Mouse (Mus musculus) gastrocnemius, postnatal 36 days (tissue): ENCODE results near the gene 1810046K07Rik. TPM values are rescaled to one million over a fixed set of nuclear protein-coding genes. Genes with fewer than 3 reads are reported as not detected.

Experiments used
- DNase-seq, 2 experiments: peaks; one replicate each; pipeline ENCODE4 v3.0.0; 2022
- intact Hi-C: fragments of 180-260 bp; cut with DNase I; formaldehyde crosslinking; loops from one replicate; pipeline ENCODE4 v1.15.1; 2025
- total RNA-seq, 2 experiments: library from RNA; stranded (reverse); gene quantifications; 2 replicates each; pipeline ENCODE4 v1.2.3; 2021

The 1810046K07Rik gene
- total RNA-seq, 2 experiments from 2014 or later, result not detected

DNA sequence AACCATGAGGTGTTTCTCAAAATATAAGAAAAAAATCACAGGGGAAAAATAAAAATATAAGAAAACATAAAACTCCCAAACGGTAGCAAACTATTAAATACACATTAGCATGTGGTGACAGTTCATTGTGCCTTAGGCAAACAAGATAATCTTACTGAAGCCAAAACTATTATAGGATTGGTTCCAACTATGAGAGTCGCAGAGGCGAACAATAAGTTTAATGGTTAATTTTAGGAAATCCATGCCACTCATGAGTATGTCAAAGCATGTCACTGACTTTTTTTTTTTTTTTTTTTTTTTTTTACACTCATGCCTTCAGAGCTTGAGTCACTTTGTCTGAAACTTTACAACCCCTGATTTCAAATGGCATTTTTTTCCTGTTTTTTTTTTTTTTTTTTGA is 22.4 kb downstream of the 1810046K07Rik start:
- intact Hi-C loops, result no loop called here
- no peak for DNase-seq

DNA sequence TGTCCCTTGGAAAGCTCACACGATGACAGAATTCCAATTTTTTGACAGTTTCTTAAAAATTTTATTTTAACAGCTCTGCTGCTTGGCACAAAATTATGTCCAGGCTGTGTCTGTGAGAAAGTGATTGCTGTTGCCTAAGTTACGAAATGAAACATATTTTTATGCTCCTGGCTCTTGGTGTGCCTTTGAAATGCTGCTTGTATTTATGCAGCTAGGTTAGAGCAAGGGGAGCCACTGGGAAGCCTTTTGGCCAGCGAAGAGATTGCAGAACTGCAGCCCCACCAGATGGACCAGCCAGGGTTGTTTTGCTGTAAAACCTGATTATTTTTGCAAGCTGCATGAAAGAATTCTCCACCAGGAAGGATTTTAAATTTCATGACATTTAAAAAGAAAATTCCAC is 23.6 kb downstream of the 1810046K07Rik start:
- DNase-seq, result no peak
- intact Hi-C loops, result no loop called here

DNA sequence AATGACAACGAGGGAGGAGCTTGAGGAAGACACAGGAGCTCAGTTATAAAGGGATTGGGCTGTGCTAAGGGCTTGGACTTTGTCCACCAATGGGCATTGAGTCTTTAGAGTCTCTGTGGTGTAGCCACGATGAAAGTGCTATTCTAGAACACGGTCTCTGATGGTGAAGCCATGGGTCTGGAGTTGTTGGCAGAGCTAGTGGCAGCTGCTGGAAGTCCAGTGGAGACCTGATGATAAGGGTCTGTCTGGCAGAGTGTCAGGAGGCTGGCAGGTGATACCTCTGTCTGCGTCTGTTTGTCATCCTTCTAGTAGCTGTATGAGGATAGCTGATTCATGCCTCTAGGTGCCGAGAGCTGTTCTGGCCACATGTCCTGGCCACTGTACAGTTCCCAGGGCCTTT is 24.7 kb downstream of the 1810046K07Rik start:
- intact Hi-C loops, result no loop called here
- DNase-seq, result no peak

DNA sequence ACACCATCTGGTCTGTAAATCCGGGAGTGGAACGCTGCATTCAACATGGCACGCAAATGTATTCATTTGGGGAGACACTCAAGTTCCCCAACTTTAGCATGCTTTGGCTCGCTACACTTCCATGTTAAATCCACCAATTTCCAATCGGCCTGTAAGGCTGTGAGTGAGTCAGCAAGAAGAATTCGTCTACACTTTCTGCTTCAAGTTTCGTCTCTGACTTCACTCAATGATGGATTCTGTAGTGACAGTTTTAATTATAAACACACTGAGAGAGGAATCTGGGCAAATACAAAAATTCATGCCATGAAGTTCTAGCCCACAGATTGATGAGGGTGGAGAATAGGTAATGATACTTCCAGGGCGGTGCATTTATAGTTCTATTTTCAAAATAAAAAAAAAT is 35.2 kb downstream of the 1810046K07Rik start:
- DNase-seq, result no peak
- intact Hi-C loops, result loop anchor here (1.0 kb wide), 1 partner anchor 133 kb away; no protein-coding TSS in a partner anchor

DNA sequence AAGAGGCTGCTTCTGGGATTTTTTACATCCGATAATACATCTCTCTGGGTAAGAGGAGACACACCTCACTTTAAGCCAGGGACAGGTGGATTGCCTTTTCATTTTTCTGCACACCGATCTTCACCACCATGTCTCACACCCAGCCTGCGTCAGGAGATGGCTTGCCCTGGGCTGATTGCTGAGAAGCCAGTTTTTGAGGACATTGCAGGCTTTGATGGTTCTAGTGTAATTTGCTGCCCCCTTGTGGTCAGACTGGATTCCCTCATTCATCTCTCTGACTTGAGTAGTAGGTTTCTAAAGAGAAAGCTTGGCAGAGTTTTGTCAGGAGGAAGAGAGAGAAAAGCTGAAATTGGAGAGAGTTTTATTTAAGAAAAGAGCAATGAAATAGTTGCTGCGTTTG is 36.0 kb downstream of the 1810046K07Rik start:
- intact Hi-C loops, result loop anchor here (1.0 kb wide), 1 partner anchor 132 kb away; no protein-coding TSS in a partner anchor
- peak in 1 of 2 experiments; percentile 68 for DNase-seq

DNA sequence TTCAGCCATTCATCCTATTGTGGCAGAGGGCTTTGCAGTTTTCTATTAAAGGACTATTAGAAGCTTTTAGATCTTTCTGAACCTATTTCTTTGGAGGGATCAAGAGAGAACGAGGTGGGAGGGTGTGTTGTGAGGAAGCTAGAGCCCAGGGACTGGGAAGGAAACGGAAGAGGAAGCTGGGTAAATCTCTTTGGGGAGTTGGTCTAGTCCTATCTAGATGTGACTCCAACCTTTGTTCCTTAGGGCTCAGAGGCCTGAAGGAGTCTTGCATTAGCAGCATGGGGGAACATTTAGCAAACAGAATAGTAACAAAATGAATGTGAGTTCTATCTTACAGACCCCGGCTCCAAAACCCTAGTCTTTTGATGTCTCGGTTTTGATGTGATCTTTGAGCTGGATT is 37.7 kb downstream of the 1810046K07Rik start:
- DNase-seq, result no peak
- intact Hi-C loops, result no loop called here

DNA sequence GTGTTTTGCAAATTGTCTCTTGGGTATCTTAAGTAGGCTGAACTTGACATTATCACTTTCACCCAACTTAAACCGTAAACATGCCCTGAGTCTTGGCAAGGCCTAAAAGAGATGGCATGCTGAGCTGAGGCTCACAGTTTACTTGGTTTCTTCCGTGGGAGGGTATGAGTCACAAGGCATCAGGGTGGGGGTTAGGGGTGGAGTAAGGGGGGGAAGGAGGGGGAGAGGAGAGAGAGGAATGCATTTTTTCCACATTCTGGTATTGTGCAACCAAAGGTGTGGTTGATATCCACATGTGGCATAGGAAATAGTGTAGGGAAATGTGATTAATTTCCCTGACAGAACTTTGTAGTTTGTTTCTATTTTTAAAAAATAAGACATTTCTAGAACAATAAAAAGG is 42.6 kb downstream of the 1810046K07Rik start:
- intact Hi-C loops, result no loop called here
- DNase-seq, result no peak

DNA sequence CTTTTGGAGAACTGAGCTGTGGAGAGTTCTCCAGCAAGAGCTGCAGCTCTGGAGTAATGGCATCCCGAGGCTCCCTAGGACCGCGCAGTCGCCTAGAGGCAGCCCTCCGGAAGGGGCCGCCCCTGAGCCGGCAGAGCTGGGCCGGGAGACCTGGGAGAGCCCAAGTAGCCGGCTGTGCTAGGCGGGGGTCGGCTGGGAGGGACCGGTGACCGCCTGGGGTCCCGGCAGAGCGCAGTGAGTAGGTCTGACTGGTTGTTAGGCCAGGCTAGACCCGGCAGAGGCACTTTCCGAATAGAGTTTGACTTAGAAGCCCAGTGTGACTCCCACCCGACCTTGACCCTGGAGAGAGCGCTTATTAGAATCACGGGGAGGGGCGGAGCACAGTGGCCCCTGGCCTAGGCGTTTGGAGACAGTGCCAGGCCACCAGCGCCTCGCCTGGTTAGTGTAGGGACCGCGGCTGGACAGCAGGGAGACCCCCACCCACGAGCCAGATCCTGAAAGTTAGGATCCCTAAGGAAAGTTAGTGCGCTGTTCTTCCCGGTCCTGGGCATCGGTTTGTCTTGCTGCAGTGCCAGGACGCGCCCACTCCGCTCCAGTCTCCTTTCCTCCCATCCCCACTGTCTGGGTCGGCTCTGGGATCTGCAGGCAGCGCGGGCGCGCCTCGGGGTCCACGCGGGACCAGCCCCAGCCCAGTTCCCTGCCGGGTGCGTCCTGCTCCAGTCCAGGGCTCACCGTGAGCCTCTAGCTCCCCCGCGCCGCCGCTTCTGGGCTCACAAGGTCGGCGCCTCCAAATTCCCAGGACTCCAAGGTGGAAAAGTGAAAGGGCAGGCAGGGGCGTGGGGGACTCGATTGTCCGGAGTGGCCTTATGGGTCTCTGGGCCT is 50.0 kb downstream of the 1810046K07Rik start, which contains the start of gene Colca2:
Colca2 (minus strand) TSS at position 70 of the 882 bp plus-strand sequence.
- intact Hi-C loops, result no loop called here
- peak; percentile 80 to 81 for DNase-seq

DNA sequence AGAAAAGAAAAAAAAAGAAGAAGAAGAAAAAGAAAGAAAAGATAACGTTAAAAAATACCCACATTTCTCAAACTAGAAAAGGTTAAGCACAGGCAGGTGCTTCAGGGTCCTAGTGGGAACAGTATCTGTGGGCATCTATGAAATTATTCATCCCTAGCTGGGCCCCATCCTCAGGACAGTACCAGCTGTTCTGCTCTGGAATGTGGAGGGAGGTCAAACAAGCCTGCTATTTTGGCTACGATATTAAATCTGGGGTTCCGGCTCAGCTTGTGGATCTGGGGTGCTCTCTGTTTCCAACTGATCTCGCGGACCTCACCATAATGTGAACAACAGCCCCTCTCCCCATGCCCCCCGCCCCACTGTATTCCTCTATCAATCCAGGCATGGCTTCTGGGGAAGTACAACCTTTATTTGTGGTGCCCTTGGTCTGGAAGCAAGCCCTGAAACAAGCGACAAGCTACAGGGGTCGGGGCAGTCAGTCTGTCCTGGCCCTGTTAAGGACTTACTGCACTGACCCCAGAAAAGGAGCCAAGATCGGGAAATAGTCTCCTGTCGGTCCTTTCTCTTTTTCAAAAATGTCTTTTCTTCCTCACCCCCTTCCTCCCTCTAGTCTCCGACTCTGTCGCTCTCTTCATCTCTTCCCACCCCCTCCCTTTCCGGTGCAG is 50.8 kb downstream of the 1810046K07Rik start:
- DNase-seq, result no peak
- intact Hi-C loops, result no loop called here

DNA sequence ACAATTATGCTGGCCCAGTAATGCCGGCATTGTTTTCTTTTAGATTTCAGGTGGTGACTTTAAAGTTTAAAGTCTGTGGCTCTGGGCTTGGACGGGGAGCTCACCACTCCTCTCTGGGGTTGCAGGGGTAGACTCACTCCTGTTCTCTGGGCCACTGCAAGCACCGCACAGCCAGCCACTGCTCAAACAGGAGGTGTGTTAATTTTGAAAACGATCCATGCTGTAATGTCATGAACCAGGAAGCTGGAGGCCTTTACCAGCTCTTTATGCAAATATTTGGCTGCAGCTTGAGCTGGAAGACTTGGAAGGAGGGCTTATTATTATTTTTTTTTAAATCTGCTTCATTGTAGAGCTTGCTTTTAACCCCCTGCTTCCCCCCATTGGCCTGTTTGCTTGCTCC is 54.0 kb downstream of the 1810046K07Rik start:
- DNase-seq, result no peak
- intact Hi-C loops, result no loop called here

DNA sequence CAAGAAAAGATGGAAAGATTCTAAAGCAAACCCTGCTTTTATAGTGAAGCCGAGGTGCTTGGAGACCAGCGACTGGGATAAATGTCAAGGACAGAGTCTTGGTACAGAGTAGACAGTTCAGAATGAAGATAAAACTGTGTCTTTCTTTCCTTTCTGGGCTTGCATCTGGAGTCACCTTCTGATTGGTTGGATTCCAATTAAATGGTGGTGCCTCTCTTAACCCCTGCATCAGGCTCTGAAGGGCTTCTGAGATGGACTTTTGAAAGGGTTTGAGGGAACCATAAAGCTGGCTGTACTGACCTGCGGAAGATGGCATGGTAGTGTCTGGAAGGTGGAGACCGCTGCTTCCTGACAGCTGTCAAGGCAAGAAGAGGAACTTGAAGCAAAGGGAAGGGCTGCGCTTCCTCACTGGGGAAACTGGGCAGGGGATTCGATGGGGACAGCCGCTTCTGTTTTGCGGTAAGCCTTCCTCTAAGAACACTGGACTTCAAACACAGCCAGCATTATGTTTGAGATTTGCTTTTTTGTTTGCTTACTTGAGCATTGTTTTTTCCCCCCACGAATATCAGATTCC is 55.0 kb downstream of the 1810046K07Rik start:
- intact Hi-C loops, result no loop called here
- DNase-seq, result no peak

DNA sequence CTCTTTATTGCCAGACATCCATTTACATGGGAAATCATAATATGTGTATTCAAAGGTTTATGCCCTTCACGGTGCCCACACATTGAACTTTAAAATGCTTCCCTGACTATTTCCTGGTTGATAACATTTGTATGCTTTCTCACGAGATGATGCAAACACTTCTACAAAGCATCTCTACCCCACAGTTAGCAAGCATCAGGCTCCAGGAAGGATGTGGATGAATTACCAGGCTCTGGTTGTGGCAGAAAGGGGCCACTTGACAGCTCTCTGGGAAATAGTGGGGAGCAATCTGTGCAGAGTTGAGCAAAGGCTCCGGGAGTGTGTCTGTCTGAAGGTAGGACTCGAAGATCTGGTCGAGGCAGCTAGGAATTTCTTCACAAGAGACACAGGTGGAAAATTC is 56.6 kb downstream of the 1810046K07Rik start:
- DNase-seq, result no peak
- intact Hi-C loops, result no loop called here

DNA sequence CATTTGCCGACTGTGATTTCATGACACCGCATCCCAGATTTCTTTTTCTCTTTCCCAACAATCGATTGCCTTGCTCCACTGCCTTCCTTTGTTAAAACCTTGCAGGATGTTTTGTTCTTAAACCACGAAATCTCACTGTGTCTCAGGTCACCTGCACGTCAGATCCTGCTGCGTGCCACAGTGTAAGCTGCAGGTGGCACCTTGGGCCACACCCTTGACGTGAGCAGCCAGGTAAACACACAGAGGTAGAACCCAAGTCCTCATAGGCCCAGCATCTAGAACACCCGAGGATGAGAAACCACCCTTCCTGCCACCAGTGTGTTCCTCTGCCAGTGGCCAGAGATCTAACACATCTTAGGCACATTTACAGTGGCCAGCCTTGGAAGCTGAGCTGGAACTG is 57.6 kb downstream of the 1810046K07Rik start:
- intact Hi-C loops, result no loop called here
- no peak for DNase-seq

DNA sequence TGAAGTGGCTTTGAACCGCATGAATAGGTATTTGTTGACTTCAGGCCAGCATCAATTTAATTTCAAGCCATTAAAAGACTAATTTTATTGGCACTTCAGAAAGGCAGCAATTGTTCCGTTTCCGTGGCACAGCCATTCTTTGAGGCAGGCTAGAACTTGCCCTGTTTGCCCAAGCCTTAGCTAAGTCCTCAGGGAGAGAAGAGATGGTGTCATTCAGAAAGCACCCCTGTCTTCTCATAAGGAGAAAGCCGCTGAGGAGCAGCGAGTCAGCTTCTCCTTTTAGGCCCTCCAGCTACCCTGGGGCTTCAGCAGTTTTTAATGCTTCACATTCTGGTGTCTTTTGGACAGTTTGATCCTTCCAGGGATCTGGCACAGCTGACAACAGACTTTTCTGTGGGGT is 59.9 kb downstream of the 1810046K07Rik start:
- no peak for DNase-seq
- intact Hi-C loops, result no loop called here

DNA sequence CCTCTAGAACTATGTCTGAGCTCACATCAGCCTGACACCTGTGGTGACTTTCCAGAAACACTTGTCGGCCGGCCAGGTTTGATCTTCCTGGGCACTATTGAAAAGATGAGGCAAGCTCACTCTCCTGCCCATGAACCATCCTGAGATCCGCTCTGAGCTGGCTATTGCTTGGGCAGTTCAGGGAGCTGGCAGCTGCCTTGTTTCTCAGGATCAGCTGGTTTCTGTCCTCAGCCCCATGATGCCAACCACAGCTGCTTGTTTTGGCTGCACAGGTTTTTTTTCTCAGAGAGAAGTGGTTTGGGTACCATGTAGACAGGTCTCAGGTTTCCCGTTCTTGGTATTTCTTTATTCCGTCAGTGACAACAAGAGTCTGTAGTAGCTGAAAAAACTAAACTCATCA is 70.3 kb downstream of the 1810046K07Rik start:
- DNase-seq, result no peak
- intact Hi-C loops, result no loop called here

DNA sequence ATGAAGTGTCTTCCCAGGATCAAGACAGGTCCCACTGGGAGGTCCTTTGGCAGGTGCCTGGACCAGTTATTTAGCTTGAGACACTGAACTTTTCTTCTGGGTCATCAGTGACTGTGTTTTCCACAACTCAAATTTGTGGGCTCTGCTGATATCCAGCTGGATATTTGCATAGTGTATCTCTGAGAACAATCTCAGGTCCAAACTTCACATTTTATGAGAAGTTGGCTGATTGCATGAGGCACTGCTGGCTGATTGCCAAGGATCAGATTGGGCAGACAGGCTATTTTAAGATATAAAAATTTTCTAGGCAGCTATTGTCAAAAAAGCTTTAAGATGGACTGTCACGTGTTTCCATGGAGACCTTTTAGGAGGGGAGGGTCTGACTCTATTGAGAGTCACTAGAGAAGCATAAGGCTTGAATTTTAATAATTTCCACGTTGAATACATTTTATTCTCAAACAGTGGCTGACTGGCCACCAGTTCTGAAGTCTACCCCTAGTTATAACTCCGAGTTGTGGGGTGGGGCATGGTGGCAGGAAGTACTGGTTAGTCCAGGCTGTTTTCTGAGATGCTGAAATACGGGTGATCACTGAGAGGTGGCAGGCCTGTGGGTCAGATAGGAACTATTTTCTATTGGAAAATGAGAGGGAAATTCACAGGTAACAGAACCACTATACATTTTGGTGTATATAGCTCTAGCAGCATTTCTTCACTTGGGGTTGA is 71.8 kb downstream of the 1810046K07Rik start:
- no peak for DNase-seq
- intact Hi-C loops, result no loop called here

Other genes with a start within 250 kb of the 1810046K07Rik start
- gene 4833427G06Rik, start 226.8 kb downstream of the 1810046K07Rik start, total RNA-seq, result not detected
- gene Gm32742, start 163.4 kb downstream of the 1810046K07Rik start, total RNA-seq, result not detected
- gene Pou2af1, start 115.2 kb downstream of the 1810046K07Rik start, total RNA-seq, result under 1 TPM in 1 of 2 experiments, not detected in 1; 0.18 TPM
- gene Colca2, start 50.3 kb downstream of the 1810046K07Rik start, total RNA-seq, result under 1 TPM in 1 of 2 experiments, not detected in 1; 0.33 TPM